Mouse (Mus musculus) c-Kit-positive CD71-negative TER-119-negative erythroid progenitor cells, embryonic 14.5 days (primary cell): ENCODE measurements around the gene Ccl5.
A peak's percentile ranks its signal among the peaks of the same experiment; 100 is the strongest.
"Not testable (repeated sequence)": the region's sequence is repeated elsewhere in the genome, so short reads cannot be mapped to it uniquely, and the experiment has no call there.

ENCODE experiments used
- DNase-seq: peaks from one replicate; pipeline ENCODE4 v3.0.0-alpha.2; 2013; ENCODE audit warnings: low read depth

The Ccl5 gene

GRCm38 (mm10) chr11:83530360-83530759 is at the start of gene Ccl5:
TSS of gene Ccl5 (minus strand) at chr11:83530518.
- DNase-seq = no peak

GRCm38 (mm10) chr11:83578999-83579398 is 48.7 kb upstream of the Ccl5 start:
- no peak for DNase-seq

- DNase-seq = no peak
Observed at GRCm38 (mm10) chr11:83578186-83578760, 48.0 kb upstream of the Ccl5 start, which contains the start of gene Ccl9. TSS of gene Ccl9 (minus strand) at chr11:83578636.

- peak; percentile 39 for DNase-seq
Observed at GRCm38 (mm10) chr11:83576927-83577555, 46.7 kb upstream of the Ccl5 start.

- no peak for DNase-seq
Observed at GRCm38 (mm10) chr11:83572834-83573233, 42.5 kb upstream of the Ccl5 start.

- DNase-seq = peak; percentile 51
Observed at GRCm38 (mm10) chr11:83572223-83572622, 41.9 kb upstream of the Ccl5 start.

- DNase-seq = no peak
Observed at GRCm38 (mm10) chr11:83570189-83570588, 39.9 kb upstream of the Ccl5 start.

- DNase-seq = no peak
Observed at GRCm38 (mm10) chr11:83569249-83569648, 38.9 kb upstream of the Ccl5 start.

GRCm38 (mm10) chr11:83568786-83569185 is 38.5 kb upstream of the Ccl5 start:
- DNase-seq = no peak

- DNase-seq = no peak
Observed at GRCm38 (mm10) chr11:83568061-83568460, 37.7 kb upstream of the Ccl5 start.

- DNase-seq = no peak
Observed at GRCm38 (mm10) chr11:83567311-83567710, 37.0 kb upstream of the Ccl5 start.

GRCm38 (mm10) chr11:83566617-83567016 is 36.3 kb upstream of the Ccl5 start:
- DNase-seq = no peak

- no peak for DNase-seq
Observed at GRCm38 (mm10) chr11:83563754-83564153, 33.4 kb upstream of the Ccl5 start.

GRCm38 (mm10) chr11:83562311-83562887 is 32.1 kb upstream of the Ccl5 start:
- no peak for DNase-seq

- DNase-seq = no peak
Observed at GRCm38 (mm10) chr11:83560405-83560804, 30.1 kb upstream of the Ccl5 start.

- DNase-seq = no peak
Observed at GRCm38 (mm10) chr11:83557074-83557473, 26.8 kb upstream of the Ccl5 start.

- no peak for DNase-seq
Observed at GRCm38 (mm10) chr11:83556085-83556781, 25.9 kb upstream of the Ccl5 start.

- no peak for DNase-seq
Observed at GRCm38 (mm10) chr11:83551668-83552067, 21.4 kb upstream of the Ccl5 start.

GRCm38 (mm10) chr11:83551037-83551436 is 20.7 kb upstream of the Ccl5 start:
- DNase-seq = not testable (repeated sequence)

GRCm38 (mm10) chr11:83550186-83550632 is 19.9 kb upstream of the Ccl5 start:
- DNase-seq = peak; percentile 45

- no peak for DNase-seq
Observed at GRCm38 (mm10) chr11:83544214-83544613, 13.9 kb upstream of the Ccl5 start.

GRCm38 (mm10) chr11:83541415-83541814 is 11.1 kb upstream of the Ccl5 start:
- DNase-seq = no peak

GRCm38 (mm10) chr11:83540931-83541330 is 10.6 kb upstream of the Ccl5 start:
- no peak for DNase-seq
